Mouse (Mus musculus): ENCODE data around the gene Palld. TPM values are rescaled to one million over a fixed set of nuclear protein-coding genes. Genes with fewer than 3 reads are reported as not detected.

Gene Palld
- polyA plus RNA-seq, 1 experiment = 63.6 TPM

DNA sequence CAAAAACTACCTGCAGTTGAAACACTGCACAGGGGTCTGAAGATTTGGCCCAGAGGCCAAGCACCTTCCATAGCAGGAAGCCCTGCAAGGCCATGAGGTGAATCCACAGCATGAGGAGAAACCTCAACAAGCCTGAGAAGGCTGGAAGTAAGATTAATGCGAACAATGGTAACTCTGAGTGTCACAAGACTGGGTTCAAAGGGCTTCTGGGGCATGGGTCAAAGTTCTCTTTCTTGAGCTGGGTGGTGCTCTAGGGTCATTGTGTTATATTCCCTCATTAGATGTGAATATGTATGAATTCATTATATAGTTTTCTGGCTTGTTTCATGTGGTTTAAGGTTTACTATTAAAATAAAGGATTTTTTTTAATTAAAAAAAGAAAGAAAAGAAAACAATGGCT is 267.7 kb downstream of the Palld start:
- H3K4me3 ChIP-seq (ENCODE audit: low read depth, low read length) = no peak overlapping the region
- H3K9me3 ChIP-seq (replicated peaks; ENCODE audit: control insufficient read depth, insufficient read depth, low read length, poor library complexity, severe bottlenecking) = no peaks in the 10 kb centered on the region
- H3K9ac ChIP-seq (ENCODE audit: low read depth, poor library complexity, severe bottlenecking) = no peak overlapping the region
- no peaks in the 10 kb centered on the region for H3K4me1 ChIP-seq (ENCODE audit: control insufficient read depth, insufficient read depth, low read length)
- no peaks in the 10 kb centered on the region for H3K36me3 ChIP-seq (ENCODE audit: control insufficient read depth, insufficient read depth, low read length, poor library complexity, severe bottlenecking)
- TF ChIP-seq POLR2A (IDR thresholded peaks at IDR 0.05; ENCODE audit: insufficient read depth, low read length) (no peak), CTCF (IDR thresholded peaks at IDR 0.05; ENCODE audit: low read depth, low read length) (no peak), EP300 (IDR thresholded peaks at IDR 0.05; ENCODE audit: insufficient read depth, low read depth, low read length) (no peak)
- H3K27me3 ChIP-seq (ENCODE audit: control insufficient read depth, insufficient read depth, low read length, poor library complexity, severe bottlenecking) = no peaks in the 10 kb centered on the region; the same call in 1 of the 2 replicates
- H3K27ac ChIP-seq (ENCODE audit: insufficient read depth, low read length) = no peak overlapping the region

DNA sequence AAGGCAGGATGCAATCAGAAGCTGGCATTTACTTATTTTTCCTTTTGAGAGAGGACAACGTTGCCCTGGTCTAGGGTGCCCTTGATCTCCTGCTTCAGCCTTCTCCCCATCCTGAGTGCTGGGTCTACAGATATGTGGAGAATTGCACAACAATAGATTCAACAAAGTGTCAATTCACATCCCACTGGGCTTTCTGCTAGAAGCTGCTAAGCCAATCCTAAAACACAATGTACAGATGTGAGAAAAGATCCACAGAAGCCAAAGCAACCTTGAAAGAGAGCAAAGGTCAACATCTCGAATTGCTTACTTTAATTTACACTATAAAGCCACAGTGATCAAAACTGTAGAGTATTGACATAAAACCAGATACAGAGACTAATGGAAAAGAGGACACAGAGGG is 270.2 kb downstream of the Palld start:
- H3K36me3 ChIP-seq (ENCODE audit: control insufficient read depth, insufficient read depth, low read length, poor library complexity, severe bottlenecking) = no peaks in the 10 kb centered on the region
- no peaks in the 10 kb centered on the region; the same call in 1 of the 2 replicates for H3K27me3 ChIP-seq (ENCODE audit: control insufficient read depth, insufficient read depth, low read length, poor library complexity, severe bottlenecking)
- H3K4me3 ChIP-seq (ENCODE audit: low read depth, low read length) = no peak overlapping the region
- no peaks in the 10 kb centered on the region for H3K4me1 ChIP-seq (ENCODE audit: control insufficient read depth, insufficient read depth, low read length)
- no peak overlapping the region for H3K27ac ChIP-seq (ENCODE audit: insufficient read depth, low read length)
- H3K9ac ChIP-seq (ENCODE audit: low read depth, poor library complexity, severe bottlenecking) = no peak overlapping the region
- TF ChIP-seq EP300 (IDR thresholded peaks at IDR 0.05; ENCODE audit: insufficient read depth, low read depth, low read length) (no peak), POLR2A (IDR thresholded peaks at IDR 0.05; ENCODE audit: insufficient read depth, low read length) (no peak), CTCF (IDR thresholded peaks at IDR 0.05; ENCODE audit: low read depth, low read length) (no peak)
- no peaks in the 10 kb centered on the region for H3K9me3 ChIP-seq (replicated peaks; ENCODE audit: control insufficient read depth, insufficient read depth, low read length, poor library complexity, severe bottlenecking)

DNA sequence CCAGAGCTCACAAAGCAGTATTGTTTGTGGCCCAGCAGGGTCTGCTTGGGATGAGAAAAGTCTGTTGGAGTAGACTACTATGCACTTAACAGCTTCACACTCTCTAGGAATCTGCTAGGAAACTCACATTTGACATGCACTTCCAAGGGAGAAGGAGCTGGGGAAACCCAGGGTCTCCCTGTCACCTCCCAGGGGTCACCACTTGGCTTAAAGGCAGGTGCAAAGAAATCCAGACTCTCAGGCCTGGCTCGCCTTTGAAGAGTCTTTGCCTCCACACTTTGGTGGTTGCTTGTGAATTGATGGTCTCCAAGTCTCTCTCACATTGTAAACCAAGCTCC is 272.9 kb downstream of the Palld start:
- no peaks in the 10 kb centered on the region for H3K9me3 ChIP-seq (replicated peaks; ENCODE audit: control insufficient read depth, insufficient read depth, low read length, poor library complexity, severe bottlenecking)
- H3K4me3 ChIP-seq (ENCODE audit: low read depth, low read length) = no peak overlapping the region
- H3K9ac ChIP-seq (ENCODE audit: low read depth, poor library complexity, severe bottlenecking) = no peak overlapping the region
- no peak for TF ChIP-seq POLR2A (IDR thresholded peaks at IDR 0.05; ENCODE audit: insufficient read depth, low read length)
- no peak for TF ChIP-seq EP300 (IDR thresholded peaks at IDR 0.05; ENCODE audit: insufficient read depth, low read depth, low read length)
- TF ChIP-seq CTCF (IDR thresholded peaks at IDR 0.05; ENCODE audit: low read depth, low read length) = no peak
- H3K36me3 ChIP-seq (ENCODE audit: control insufficient read depth, insufficient read depth, low read length, poor library complexity, severe bottlenecking) = no peaks in the 10 kb centered on the region
- H3K27me3 ChIP-seq (ENCODE audit: control insufficient read depth, insufficient read depth, low read length, poor library complexity, severe bottlenecking) = no peaks in the 10 kb centered on the region; the same call in 1 of the 2 replicates
- no peak overlapping the region for H3K27ac ChIP-seq (ENCODE audit: insufficient read depth, low read length)
- no peaks in the 10 kb centered on the region for H3K4me1 ChIP-seq (ENCODE audit: control insufficient read depth, insufficient read depth, low read length)

DNA sequence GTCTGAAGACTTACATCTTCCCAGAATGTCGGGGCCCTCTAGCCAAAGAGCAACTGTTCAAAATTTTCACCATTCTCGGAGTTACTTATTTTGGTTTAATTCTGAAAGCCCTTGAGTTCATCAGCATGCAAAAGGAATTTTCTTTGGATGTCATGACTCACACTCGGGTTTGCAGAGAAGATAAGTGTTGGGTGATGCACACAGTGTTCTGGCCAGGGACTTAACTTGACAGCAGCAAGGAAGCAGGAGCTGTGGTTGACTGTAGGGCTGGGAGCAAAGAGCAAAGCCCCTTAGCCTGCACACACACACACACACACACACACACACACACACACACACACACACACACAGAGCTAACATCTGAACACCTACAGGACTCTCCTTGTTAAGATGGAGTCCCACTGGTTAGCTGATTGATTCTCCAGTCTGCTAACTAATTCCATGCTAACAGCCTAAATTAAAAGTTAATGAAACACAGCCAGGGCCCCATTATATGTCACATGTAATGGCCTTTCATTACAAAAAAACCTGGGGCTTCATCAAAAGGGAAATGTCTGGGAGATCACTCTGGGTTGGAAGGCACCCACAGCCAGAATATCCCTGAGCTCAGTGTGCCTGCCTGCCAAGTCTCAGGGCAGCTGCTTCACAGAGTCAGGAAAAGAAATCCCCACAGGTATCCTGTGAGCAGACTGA is 273.4 kb downstream of the Palld start:
- no peak overlapping the region for H3K4me3 ChIP-seq (ENCODE audit: low read depth, low read length)
- TF ChIP-seq POLR2A (IDR thresholded peaks at IDR 0.05; ENCODE audit: insufficient read depth, low read length) = no peak
- no peak for TF ChIP-seq EP300 (IDR thresholded peaks at IDR 0.05; ENCODE audit: insufficient read depth, low read depth, low read length)
- no peak for TF ChIP-seq CTCF (IDR thresholded peaks at IDR 0.05; ENCODE audit: low read depth, low read length)
- no peaks in the 10 kb centered on the region for H3K4me1 ChIP-seq (ENCODE audit: control insufficient read depth, insufficient read depth, low read length)
- no peak overlapping the region for H3K27ac ChIP-seq (ENCODE audit: insufficient read depth, low read length)
- no peaks in the 10 kb centered on the region for H3K36me3 ChIP-seq (ENCODE audit: control insufficient read depth, insufficient read depth, low read length, poor library complexity, severe bottlenecking)
- no peak overlapping the region for H3K9ac ChIP-seq (ENCODE audit: low read depth, poor library complexity, severe bottlenecking)
- no peaks in the 10 kb centered on the region; the same call in 1 of the 2 replicates for H3K27me3 ChIP-seq (ENCODE audit: control insufficient read depth, insufficient read depth, low read length, poor library complexity, severe bottlenecking)
- no peaks in the 10 kb centered on the region for H3K9me3 ChIP-seq (replicated peaks; ENCODE audit: control insufficient read depth, insufficient read depth, low read length, poor library complexity, severe bottlenecking)

DNA sequence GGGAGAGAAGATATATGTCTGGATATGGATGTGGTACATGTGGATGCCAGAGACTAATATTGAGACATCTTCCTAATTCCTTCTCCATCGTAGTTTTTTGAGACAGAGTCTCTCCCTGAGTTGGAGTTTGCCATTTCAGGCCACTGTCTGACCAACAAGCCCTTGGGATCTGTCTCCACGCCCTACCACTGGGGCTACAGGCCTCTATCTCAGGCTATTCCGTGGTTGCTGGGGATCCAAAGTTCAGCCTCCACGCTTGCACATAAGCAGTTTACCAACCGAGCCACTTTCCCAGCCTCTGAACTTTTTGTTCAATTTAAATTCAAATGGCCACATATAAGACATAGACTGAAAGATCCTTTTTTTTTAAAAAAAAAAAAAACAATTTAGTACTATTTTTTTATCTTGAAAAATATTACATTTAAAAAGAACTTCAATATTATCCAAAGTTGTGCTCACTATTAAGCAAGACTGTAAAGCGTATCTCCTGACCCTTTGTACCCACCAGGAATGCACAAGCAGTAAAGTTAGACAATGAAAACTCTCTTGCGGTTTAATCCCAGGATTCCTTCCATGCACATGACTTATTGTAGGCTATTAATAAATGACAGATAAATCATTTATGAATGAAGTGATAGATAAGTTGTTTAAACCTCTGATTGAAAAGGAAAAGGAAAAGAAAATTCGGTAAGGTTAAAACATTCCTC is 276.1 kb downstream of the Palld start:
- no peak for TF ChIP-seq CTCF (IDR thresholded peaks at IDR 0.05; ENCODE audit: low read depth, low read length)
- TF ChIP-seq POLR2A (IDR thresholded peaks at IDR 0.05; ENCODE audit: insufficient read depth, low read length) = no peak
- TF ChIP-seq EP300 (IDR thresholded peaks at IDR 0.05; ENCODE audit: insufficient read depth, low read depth, low read length) = no peak
- Histone ChIP-seq H3K27ac (ENCODE audit: insufficient read depth, low read length) (no peak overlapping the region), H3K4me1 (ENCODE audit: control insufficient read depth, insufficient read depth, low read length) (no peaks in the 10 kb centered on the region), H3K27me3 (ENCODE audit: control insufficient read depth, insufficient read depth, low read length, poor library complexity, severe bottlenecking) (no peaks in the 10 kb centered on the region; the same call in 1 of the 2 replicates), H3K9me3 (replicated peaks; ENCODE audit: control insufficient read depth, insufficient read depth, low read length, poor library complexity, severe bottlenecking) (no peaks in the 10 kb centered on the region), H3K4me3 (ENCODE audit: low read depth, low read length) (no peak overlapping the region), H3K9ac (ENCODE audit: low read depth, poor library complexity, severe bottlenecking) (no peak overlapping the region), H3K36me3 (ENCODE audit: control insufficient read depth, insufficient read depth, low read length, poor library complexity, severe bottlenecking) (no peaks in the 10 kb centered on the region)

DNA sequence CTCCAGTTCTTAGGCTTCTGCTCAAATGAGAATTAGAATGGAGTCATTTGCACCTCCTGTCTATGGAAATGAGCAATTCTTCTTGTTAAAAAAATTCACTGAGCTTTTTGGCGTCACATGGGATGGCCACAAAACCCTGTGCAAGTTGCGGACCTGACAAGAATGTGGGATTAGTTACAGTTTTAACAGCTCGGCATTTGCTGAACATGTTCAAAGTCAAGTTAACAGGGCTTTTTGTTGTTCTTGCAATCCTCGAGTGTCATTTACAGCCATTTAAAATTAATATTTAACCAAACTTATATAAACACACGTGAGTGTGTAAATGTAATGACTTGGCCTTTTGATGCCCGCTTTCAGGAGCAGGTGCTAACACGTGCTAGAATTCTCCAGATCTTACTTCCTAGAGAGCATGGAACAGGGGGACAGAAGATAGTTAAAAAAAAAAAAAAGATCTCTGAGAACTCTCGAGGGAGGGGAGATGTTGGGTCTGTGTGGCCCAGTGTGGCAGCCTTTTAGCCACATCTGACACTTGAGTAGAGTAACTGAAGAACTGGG is 276.8 kb downstream of the Palld start:
- no peak overlapping the region for H3K9ac ChIP-seq (ENCODE audit: low read depth, poor library complexity, severe bottlenecking)
- no peaks in the 10 kb centered on the region for H3K4me1 ChIP-seq (ENCODE audit: control insufficient read depth, insufficient read depth, low read length)
- no peaks in the 10 kb centered on the region for H3K27me3 ChIP-seq (ENCODE audit: control insufficient read depth, insufficient read depth, low read length, poor library complexity, severe bottlenecking)
- H3K9me3 ChIP-seq (replicated peaks; ENCODE audit: control insufficient read depth, insufficient read depth, low read length, poor library complexity, severe bottlenecking) = no peaks in the 10 kb centered on the region
- TF ChIP-seq POLR2A (IDR thresholded peaks at IDR 0.05; ENCODE audit: insufficient read depth, low read length) = no peak
- TF ChIP-seq EP300 (IDR thresholded peaks at IDR 0.05; ENCODE audit: insufficient read depth, low read depth, low read length) = no peak
- TF ChIP-seq CTCF (IDR thresholded peaks at IDR 0.05; ENCODE audit: low read depth, low read length) = no peak
- no peak overlapping the region for H3K27ac ChIP-seq (ENCODE audit: insufficient read depth, low read length)
- no peaks in the 10 kb centered on the region for H3K36me3 ChIP-seq (ENCODE audit: control insufficient read depth, insufficient read depth, low read length, poor library complexity, severe bottlenecking)
- H3K4me3 ChIP-seq (ENCODE audit: low read depth, low read length) = no peak overlapping the region

Data from ES-Bruce4 (cell line).